Mouse (Mus musculus) embryonic fibroblast, embryonic 13.5 days (primary cell): ENCODE data around the gene Dapp1. TPM values are rescaled to one million over a fixed set of nuclear protein-coding genes. Genes with fewer than 3 reads are reported as not detected.

Source experiments
- H3K27ac ChIP-seq: 2 replicates; pipeline ENCODE4 v1.5.1; 2012; ENCODE audit warnings: low read length, control low read depth, inconsistent platforms; ENCODE audit not compliant: insufficient read depth
- H3K4me1 ChIP-seq: 2 replicates; pipeline ENCODE4 v1.6.1; 2011; ENCODE audit warnings: low read length; ENCODE audit not compliant: control insufficient read depth, insufficient read depth
- H3K4me3 ChIP-seq: 2 replicates; pipeline ENCODE4 v1.5.1; 2011; ENCODE audit warnings: mild to moderate bottlenecking, control low read depth, low read length; ENCODE audit not compliant: insufficient read depth
- CTCF ChIP-seq: IDR thresholded peaks from 2 replicates; pipeline ENCODE4 v1.5.1; 2011; ENCODE audit warnings: mild to moderate bottlenecking, control low read depth, low read length, moderate library complexity, borderline replicate concordance; ENCODE audit not compliant: insufficient read depth
- POLR2A ChIP-seq: IDR thresholded peaks from 2 replicates; pipeline ENCODE4 v1.6.1; 2011; ENCODE audit warnings: low read depth, mild to moderate bottlenecking, control low read depth, low read length, moderate library complexity
- polyA plus RNA-seq: library from polyadenylated mRNA; stranded (reverse); fragments of >200 nt; gene quantifications from 2 replicates; pipeline ENCODE4 v1.2.4, GENCODE M21; 2011; ENCODE audit warnings: low read depth; ENCODE audit not compliant: missing spikeins, insufficient read length

The Dapp1 gene
- polyA plus RNA-seq, 1 experiment: 15.6 TPM

- Histone ChIP-seq H3K4me1 (peaks cover 2% of the 10 kb centered on the region; the same call in 1 of the 2 replicates), H3K4me3 (no peak overlapping the region), H3K27ac (no peak overlapping the region)
- TF ChIP-seq CTCF: no peak
- TF ChIP-seq POLR2A: no peak
These were observed 81.2 kb downstream of the Dapp1 start for GRCm38 (mm10) chr3:137900149-137900548.

GRCm38 (mm10) chr3:137897685-137898084 lies 83.7 kb downstream of the Dapp1 start:
- TF ChIP-seq POLR2A: no peak
- TF ChIP-seq CTCF: no peak
- Histone ChIP-seq H3K27ac (no peak overlapping the region), H3K4me1 (peaks cover 2% of the 10 kb centered on the region; the same call in 1 of the 2 replicates), H3K4me3 (no peak overlapping the region)

- TF ChIP-seq CTCF (no peak), POLR2A (no peak)
- Histone ChIP-seq H3K4me3 (no peak overlapping the region), H3K4me1 (peaks cover 2% of the 10 kb centered on the region; the same call in 1 of the 2 replicates), H3K27ac (no peak overlapping the region)
These were observed 84.5 kb downstream of the Dapp1 start for GRCm38 (mm10) chr3:137896867-137897266.

- H3K27ac ChIP-seq: no peak overlapping the region
- no peak overlapping the region for H3K4me3 ChIP-seq
- H3K4me1 ChIP-seq: peaks cover 2% of the 10 kb centered on the region; the same call in 1 of the 2 replicates
- TF ChIP-seq POLR2A (no peak), CTCF (no peak)
These were observed 85.0 kb downstream of the Dapp1 start for GRCm38 (mm10) chr3:137896386-137896785.

- peak; percentile 34; the same call in 1 of the 2 replicates for TF ChIP-seq CTCF
- TF ChIP-seq POLR2A: no peak
- peaks cover 2% of the 10 kb centered on the region; the same call in 1 of the 2 replicates for H3K4me1 ChIP-seq
- no peak overlapping the region for H3K4me3 ChIP-seq
- no peak overlapping the region for H3K27ac ChIP-seq
These were observed 86.1 kb downstream of the Dapp1 start for GRCm38 (mm10) chr3:137895196-137895595.

GRCm38 (mm10) chr3:137893789-137894188 lies 87.6 kb downstream of the Dapp1 start:
- Histone ChIP-seq H3K4me3 (no peak overlapping the region), H3K4me1 (no peaks in the 10 kb centered on the region), H3K27ac (no peak overlapping the region)
- TF ChIP-seq POLR2A (no peak), CTCF (no peak)

GRCm38 (mm10) chr3:137892118-137892517 lies 89.2 kb downstream of the Dapp1 start:
- TF ChIP-seq POLR2A (no peak), CTCF (no peak)
- H3K27ac ChIP-seq: no peak overlapping the region
- no peaks in the 10 kb centered on the region for H3K4me1 ChIP-seq
- no peak overlapping the region for H3K4me3 ChIP-seq

GRCm38 (mm10) chr3:137891089-137891488 lies 90.3 kb downstream of the Dapp1 start:
- Histone ChIP-seq H3K4me1 (no peaks in the 10 kb centered on the region), H3K4me3 (no peak overlapping the region), H3K27ac (no peak overlapping the region)
- TF ChIP-seq POLR2A (no peak), CTCF (no peak)

- no peak overlapping the region for H3K4me3 ChIP-seq
- no peak for TF ChIP-seq POLR2A
- no peak for TF ChIP-seq CTCF
- H3K4me1 ChIP-seq: no peaks in the 10 kb centered on the region
- H3K27ac ChIP-seq: no peak overlapping the region
These were observed 93.4 kb downstream of the Dapp1 start for GRCm38 (mm10) chr3:137887961-137888360.

- Histone ChIP-seq H3K4me1 (peaks cover 2% of the 10 kb centered on the region; the same call in 1 of the 2 replicates), H3K27ac (no peak overlapping the region), H3K4me3 (no peak overlapping the region)
- TF ChIP-seq CTCF (no peak), POLR2A (no peak)
These were observed 100.3 kb downstream of the Dapp1 start for GRCm38 (mm10) chr3:137881093-137881492.

Other genes starting within 250 kb of the Dapp1 start
- gene H2afz, start 117.1 kb downstream of the Dapp1 start, polyA plus RNA-seq: 224 and 311 TPM in 2 replicates
- 16.2 and 16.4 TPM in 2 replicates for gene Dnajb14, start 113.9 kb downstream of the Dapp1 start, polyA plus RNA-seq
- gene Lamtor3, start 63.0 kb downstream of the Dapp1 start, polyA plus RNA-seq: 67.2 and 73.9 TPM in 2 replicates
- 0.09 and 0.37 TPM in 2 replicates for gene 1110002E22Rik, start 83.5 kb upstream of the Dapp1 start, polyA plus RNA-seq
- gene Gm5105, start 85.8 kb upstream of the Dapp1 start, polyA plus RNA-seq: not detected in 2 replicates
- 15.1 and 16.1 TPM in 2 replicates for gene Trmt10a, start 161.9 kb upstream of the Dapp1 start, polyA plus RNA-seq
- gene Mttp, start 163.4 kb upstream of the Dapp1 start, polyA plus RNA-seq: 2.4 and 3.4 TPM in 2 replicates
- gene 4930579F01Rik, start 212.3 kb upstream of the Dapp1 start, polyA plus RNA-seq: not detected in 2 replicates
- 5.4 and 11.9 TPM in 2 replicates for gene Adh7, start 236.2 kb upstream of the Dapp1 start, polyA plus RNA-seq